Mouse (Mus musculus): ENCODE data around the gene Syt14. TPM values are rescaled to one million over a fixed set of nuclear protein-coding genes. Genes with fewer than 3 reads are reported as not detected.

Gene Syt14
- polyA plus RNA-seq, 1 experiment from 2014 or later = 8.4 TPM

GRCm38 (mm10) chr1:192869761-192870160 is 165.8 kb downstream of the Syt14 start:
- Histone ChIP-seq H3K36me3 (ENCODE audit: control insufficient read depth, insufficient read depth, low read length) (no peaks in the 10 kb centered on the region), H3K27me3 (ENCODE audit: control insufficient read depth, insufficient read depth, low read length) (no peaks in the 10 kb centered on the region), H3K9me3 (ENCODE audit: control insufficient read depth, low read length) (no peaks in the 10 kb centered on the region), H3K27ac (ENCODE audit: low read depth, low read length) (no peak overlapping the region), H3K4me2 (ENCODE audit: low read depth, low read length, severe bottlenecking) (no peak overlapping the region), H3K4me3 (ENCODE audit: low read depth, low read length) (no peak overlapping the region), H3K9ac (ENCODE audit: low read length) (no peak overlapping the region), H3K4me1 (replicated peaks; ENCODE audit: control insufficient read depth, insufficient read depth, low read length) (no peaks in the 10 kb centered on the region)
- ATAC-seq (replicated peaks; ENCODE audit: low FRiP score) = no peak
- DNase-seq (ENCODE audit: low spot score) = no peak
- WGBS = 84% methylated on average over 1 of the region's 1 CpGs

DNA sequence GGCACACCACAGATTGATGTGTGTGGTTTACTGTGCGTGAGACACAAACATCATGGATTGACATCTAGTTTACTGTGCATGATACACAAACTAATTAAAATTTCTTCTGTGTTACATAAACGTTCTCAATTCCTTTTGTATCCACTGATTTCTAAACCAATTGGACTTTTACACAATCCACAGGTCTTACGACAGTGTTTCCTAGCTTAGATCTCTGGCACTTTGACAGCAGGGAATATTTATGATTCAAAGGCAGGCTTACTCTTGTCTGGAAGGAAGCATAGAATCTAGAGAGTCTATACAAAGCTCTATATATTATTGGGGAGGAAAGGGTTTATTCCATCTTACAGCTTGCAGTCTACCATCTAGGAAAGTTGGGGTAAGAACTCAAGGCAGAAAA is 171.1 kb downstream of the Syt14 start:
- 79% methylated on average over 3 of the region's 3 CpGs for WGBS
- H3K9ac ChIP-seq (ENCODE audit: low read length) = no peak overlapping the region
- no peaks in the 10 kb centered on the region for H3K9me3 ChIP-seq (ENCODE audit: control insufficient read depth, low read length)
- no peaks in the 10 kb centered on the region for H3K36me3 ChIP-seq (ENCODE audit: control insufficient read depth, insufficient read depth, low read length)
- DNase-seq (ENCODE audit: low spot score) (no peak), ATAC-seq (replicated peaks; ENCODE audit: low FRiP score) (no peak)
- no peaks in the 10 kb centered on the region for H3K4me1 ChIP-seq (replicated peaks; ENCODE audit: control insufficient read depth, insufficient read depth, low read length)
- no peak overlapping the region for H3K27ac ChIP-seq (ENCODE audit: low read depth, low read length)
- H3K27me3 ChIP-seq (ENCODE audit: control insufficient read depth, insufficient read depth, low read length) = no peaks in the 10 kb centered on the region
- H3K4me2 ChIP-seq (ENCODE audit: low read depth, low read length, severe bottlenecking) = no peak overlapping the region
- H3K4me3 ChIP-seq (ENCODE audit: low read depth, low read length) = no peak overlapping the region

- no peak overlapping the region for H3K9ac ChIP-seq (ENCODE audit: low read length)
- WGBS = 77% methylated on average over 5 of the region's 5 CpGs
Measured at GRCm38 (mm10) chr1:192861305-192861960, 174.1 kb downstream of the Syt14 start.

DNA sequence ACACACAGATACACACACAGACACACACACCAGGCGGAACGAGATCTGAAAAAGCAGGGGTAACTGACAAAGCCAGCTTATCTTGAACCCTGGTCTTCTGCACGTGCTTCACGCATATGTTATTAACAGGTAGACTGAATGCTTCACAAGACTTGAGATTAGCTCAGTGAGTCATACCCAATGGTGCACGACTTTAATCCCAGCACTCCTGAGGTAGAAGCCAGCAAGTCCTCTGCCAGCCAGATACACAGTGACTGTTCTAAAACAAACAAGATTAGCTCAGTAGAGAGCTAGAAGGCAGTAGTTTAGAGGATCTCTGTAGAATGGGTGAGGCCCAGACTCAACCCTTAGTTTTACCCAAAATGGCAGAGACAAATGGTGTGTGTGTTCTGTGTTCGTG is 175.3 kb downstream of the Syt14 start:
- no peak overlapping the region for H3K9ac ChIP-seq (ENCODE audit: low read length)
- 59% methylated on average over 6 of the region's 6 CpGs for WGBS
- DNase-seq (ENCODE audit: low spot score) (no peak), ATAC-seq (replicated peaks; ENCODE audit: low FRiP score) (no peak)
- peaks cover 10% of the 10 kb centered on the region for H3K27me3 ChIP-seq (ENCODE audit: control insufficient read depth, insufficient read depth, low read length)
- no peaks in the 10 kb centered on the region for H3K36me3 ChIP-seq (ENCODE audit: control insufficient read depth, insufficient read depth, low read length)
- no peak overlapping the region for H3K4me2 ChIP-seq (ENCODE audit: low read depth, low read length, severe bottlenecking)
- H3K27ac ChIP-seq (ENCODE audit: low read depth, low read length) = no peak overlapping the region
- H3K4me1 ChIP-seq (replicated peaks; ENCODE audit: control insufficient read depth, insufficient read depth, low read length) = peaks cover 5% of the 10 kb centered on the region; the same call in 1 of the 2 replicates
- H3K9me3 ChIP-seq (ENCODE audit: control insufficient read depth, low read length) = no peaks in the 10 kb centered on the region
- H3K4me3 ChIP-seq (ENCODE audit: low read depth, low read length) = no peak overlapping the region

More at GRCm38 (mm10) chr1:192861305-192861960, 174.1 kb downstream of the Syt14 start:
- no peak for ATAC-seq (replicated peaks; ENCODE audit: low FRiP score)
- H3K4me2 ChIP-seq (ENCODE audit: low read depth, low read length, severe bottlenecking) = no peak overlapping the region
- H3K27ac ChIP-seq (ENCODE audit: low read depth, low read length) = no peak overlapping the region
- peaks cover 10% of the 10 kb centered on the region for H3K27me3 ChIP-seq (ENCODE audit: control insufficient read depth, insufficient read depth, low read length)
- no peaks in the 10 kb centered on the region for H3K9me3 ChIP-seq (ENCODE audit: control insufficient read depth, low read length)
- H3K4me3 ChIP-seq (ENCODE audit: low read depth, low read length) = no peak overlapping the region
- H3K36me3 ChIP-seq (ENCODE audit: control insufficient read depth, insufficient read depth, low read length) = no peaks in the 10 kb centered on the region
- no peak for DNase-seq (ENCODE audit: low spot score)
- peaks cover 1% of the 10 kb centered on the region; the same call in 1 of the 2 replicates for H3K4me1 ChIP-seq (replicated peaks; ENCODE audit: control insufficient read depth, insufficient read depth, low read length)

DNA sequence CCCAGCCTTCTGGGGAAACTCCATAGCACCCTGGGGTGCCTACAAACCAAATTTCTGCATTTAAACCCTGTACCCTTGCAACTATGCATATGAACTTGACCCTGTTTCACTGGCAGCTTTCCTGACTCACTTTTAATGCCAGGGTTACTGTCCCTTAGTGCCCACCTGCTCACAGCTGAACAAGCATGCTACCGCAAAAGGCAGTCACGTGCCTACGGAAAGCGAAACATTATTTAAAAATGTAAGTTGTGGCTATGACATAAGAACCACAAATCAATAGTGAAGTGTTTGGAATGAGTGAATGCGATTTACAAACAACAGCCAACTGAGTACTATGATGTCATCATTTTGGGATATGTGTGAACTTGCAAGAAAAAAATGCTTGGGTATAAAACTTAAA is 178.0 kb downstream of the Syt14 start:
- peaks cover 28% of the 10 kb centered on the region for H3K27me3 ChIP-seq (ENCODE audit: control insufficient read depth, insufficient read depth, low read length)
- H3K36me3 ChIP-seq (ENCODE audit: control insufficient read depth, insufficient read depth, low read length) = no peaks in the 10 kb centered on the region
- ATAC-seq (replicated peaks; ENCODE audit: low FRiP score) (no peak), DNase-seq (ENCODE audit: low spot score) (no peak)
- 89% methylated on average over 5 of the region's 5 CpGs for WGBS
- H3K4me1 ChIP-seq (replicated peaks; ENCODE audit: control insufficient read depth, insufficient read depth, low read length) = peaks cover 12% of the 10 kb centered on the region; the same call in 1 of the 2 replicates
- H3K4me2 ChIP-seq (ENCODE audit: low read depth, low read length, severe bottlenecking) = no peak overlapping the region
- H3K9ac ChIP-seq (ENCODE audit: low read length) = no peak overlapping the region
- no peak overlapping the region for H3K4me3 ChIP-seq (ENCODE audit: low read depth, low read length)
- no peaks in the 10 kb centered on the region for H3K9me3 ChIP-seq (ENCODE audit: control insufficient read depth, low read length)
- no peak overlapping the region for H3K27ac ChIP-seq (ENCODE audit: low read depth, low read length)

DNA sequence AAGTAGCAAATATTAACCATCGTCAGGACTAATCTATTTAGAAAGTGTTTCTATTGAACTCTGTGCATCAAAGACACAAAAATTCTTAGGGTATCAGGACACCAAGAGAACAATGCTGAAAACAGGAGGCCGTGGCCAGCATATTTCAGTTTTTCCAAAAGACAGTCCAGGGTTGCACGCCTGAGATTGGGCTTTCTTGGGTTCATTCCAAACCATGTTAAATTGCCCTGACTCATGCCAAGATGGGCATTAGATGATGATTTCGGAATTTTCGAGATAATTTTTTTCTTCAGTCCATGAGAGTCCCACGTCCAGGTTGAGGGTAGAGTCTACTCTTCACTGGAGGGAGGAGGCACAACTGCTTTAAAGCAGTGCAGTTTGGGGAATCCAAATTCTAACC is 178.6 kb downstream of the Syt14 start:
- DNase-seq (ENCODE audit: low spot score) = no peak
- no peak overlapping the region for H3K27ac ChIP-seq (ENCODE audit: low read depth, low read length)
- H3K4me2 ChIP-seq (ENCODE audit: low read depth, low read length, severe bottlenecking) = no peak overlapping the region
- WGBS = 67% methylated on average over 6 of the region's 6 CpGs
- H3K4me3 ChIP-seq (ENCODE audit: low read depth, low read length) = no peak overlapping the region
- H3K27me3 ChIP-seq (ENCODE audit: control insufficient read depth, insufficient read depth, low read length) = peaks cover 34% of the 10 kb centered on the region
- peaks cover 15% of the 10 kb centered on the region; the same call in 1 of the 2 replicates for H3K4me1 ChIP-seq (replicated peaks; ENCODE audit: control insufficient read depth, insufficient read depth, low read length)
- H3K9ac ChIP-seq (ENCODE audit: low read length) = no peak overlapping the region
- H3K9me3 ChIP-seq (ENCODE audit: control insufficient read depth, low read length) = no peaks in the 10 kb centered on the region
- no peak for ATAC-seq (replicated peaks; ENCODE audit: low FRiP score)
- H3K36me3 ChIP-seq (ENCODE audit: control insufficient read depth, insufficient read depth, low read length) = no peaks in the 10 kb centered on the region

DNA sequence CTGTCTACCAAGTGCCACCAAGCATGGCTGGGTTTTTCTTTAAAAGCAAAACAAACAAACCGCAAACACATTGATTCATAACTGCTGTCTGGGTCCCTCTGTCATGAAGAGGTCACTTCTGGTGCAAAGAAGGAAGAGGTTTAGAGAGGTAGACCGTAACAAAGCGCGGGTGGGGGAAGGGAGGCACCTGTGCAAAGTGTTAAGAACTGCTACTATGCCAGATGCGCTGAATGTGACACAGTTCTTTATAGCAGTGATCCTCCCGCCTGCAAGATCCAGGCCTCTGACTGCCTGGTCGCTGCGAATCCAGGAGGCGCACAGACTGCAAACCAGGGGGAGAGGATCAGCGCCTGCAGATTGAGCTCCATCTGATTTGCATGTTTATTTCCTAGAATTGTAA is 179.2 kb downstream of the Syt14 start:
- 10% methylated on average over 10 of the region's 10 CpGs for WGBS
- Histone ChIP-seq H3K4me2 (ENCODE audit: low read depth, low read length, severe bottlenecking) (no peak overlapping the region; the same call in 1 of the 2 replicates), H3K27ac (ENCODE audit: low read depth, low read length) (no peak overlapping the region), H3K4me3 (ENCODE audit: low read depth, low read length) (no peak overlapping the region), H3K4me1 (replicated peaks; ENCODE audit: control insufficient read depth, insufficient read depth, low read length) (peaks cover 19% of the 10 kb centered on the region), H3K27me3 (ENCODE audit: control insufficient read depth, insufficient read depth, low read length) (peaks cover 35% of the 10 kb centered on the region), H3K9me3 (ENCODE audit: control insufficient read depth, low read length) (no peaks in the 10 kb centered on the region), H3K9ac (ENCODE audit: low read length) (no peak overlapping the region), H3K36me3 (ENCODE audit: control insufficient read depth, insufficient read depth, low read length) (no peaks in the 10 kb centered on the region)
- ATAC-seq (replicated peaks; ENCODE audit: low FRiP score) = no peak
- DNase-seq (ENCODE audit: low spot score) = peak; percentile 66

- Histone ChIP-seq H3K4me2 (ENCODE audit: low read depth, low read length, severe bottlenecking) (peak within 1 kb of the TSS; percentile 98), H3K9me3 (ENCODE audit: control insufficient read depth, low read length) (no peaks in the 10 kb centered on the region), H3K4me1 (replicated peaks; ENCODE audit: control insufficient read depth, insufficient read depth, low read length) (peaks cover 27% of the 10 kb centered on the region), H3K9ac (ENCODE audit: low read length) (peak within 1 kb of the TSS; percentile 87), H3K4me3 (ENCODE audit: low read depth, low read length) (peak within 1 kb of the TSS; percentile 78), H3K27ac (ENCODE audit: low read depth, low read length) (peak within 1 kb of the TSS; percentile 84), H3K27me3 (ENCODE audit: control insufficient read depth, insufficient read depth, low read length) (peaks cover 35% of the 10 kb centered on the region), H3K36me3 (ENCODE audit: control insufficient read depth, insufficient read depth, low read length) (no peaks in the 10 kb centered on the region)
- DNase-seq (ENCODE audit: low spot score) (peak; percentile 86), ATAC-seq (replicated peaks; ENCODE audit: low FRiP score) (peak; percentile 63)
- WGBS = 1% methylated on average over 73 of the region's 75 CpGs
Measured at GRCm38 (mm10) chr1:192855474-192856230, 179.9 kb downstream of the Syt14 start, which contains the start of gene Sertad4. TSS of gene Sertad4 (minus strand) at chr1:192855756.
